Comparison of ENCODE assay signal across 9 mouse cellular contexts in genomic region chr15:99316314-99317266, GRCm38 (mm10). TPM values are rescaled to one million over a fixed set of nuclear protein-coding genes. Genes with fewer than 3 reads are reported as not detected.
A peak's percentile ranks its signal among the peaks of the same experiment; 100 is the strongest.
DNase-seq lines count a peak whose midpoint lies in the region; ATAC-seq and TF ChIP-seq lines count a peak whose summit lies in the region.
"Had no signal": no experiment of that assay in that cellular context is flagged by ENCODE, and none has a peak within 500 bp of the region (broad histone marks: within the 10 kb centered on the region; RNA-seq: fewer than 3 reads in every experiment).

No protein-coding gene starts in this region.

- peaks cover 30% of the 10 kb centered on the region for H3K4me1 ChIP-seq in cerebellum, adult 2 months (ENCODE audit: control insufficient read depth, insufficient read depth, low read length)
- peaks cover 14% of the 10 kb centered on the region for H3K4me1 ChIP-seq in hindbrain, embryonic 10.5 days (replicated peaks)

- H3K4me3 ChIP-seq in cerebellum, adult 2 months (replicated peaks; ENCODE audit: insufficient read depth, low read depth, low read length), result no peak overlapping the region
- no peak overlapping the region for H3K4me3 ChIP-seq in hindbrain, embryonic 10.5 days

- no peaks in the 10 kb centered on the region for H3K9me3 ChIP-seq in hindbrain, embryonic 10.5 days

- 73% methylated on average over 16 of the region's 16 CpGs for WGBS in cerebellum, adult 2 months
- 86% methylated on average over 16 of the region's 16 CpGs for WGBS in hindbrain, embryonic 10.5 days

- TF ChIP-seq POLR2A in cerebellum, adult 2 months (IDR thresholded peaks at IDR 0.05; ENCODE audit: borderline replicate concordance, insufficient read depth, low read length), result no peak

- no peaks in the 10 kb centered on the region for H3K27me3 ChIP-seq in cerebellum, adult 2 months (ENCODE audit: control insufficient read depth, insufficient read depth, low read length)
- no peaks in the 10 kb centered on the region for H3K27me3 ChIP-seq in hindbrain, embryonic 10.5 days (ENCODE audit: insufficient read depth, poor library complexity, severe bottlenecking)

- ATAC-seq in frontal cortex, adult (ENCODE audit: low TSS enrichment), result peak; percentile 41

- TF ChIP-seq CTCF in cerebellum, adult 2 months (IDR thresholded peaks at IDR 0.05; ENCODE audit: borderline replicate concordance, insufficient read depth, low read depth, low read length), result peak; percentile 85

- DNase-seq in MEL-GATA-1-ER (ENCODE audit: extremely low read depth, low read depth), result peak; percentile 56
- DNase-seq in cerebellum, adult 2 months, result peak; percentile 68 to 79
- DNase-seq in hindbrain, embryonic 10.5 days (ENCODE audit: low spot score), result peak; percentile 69
- DNase-seq in layer of hippocampus, adult 9-10 months (ENCODE audit: low spot score), result peak; percentile 73
- DNase-seq in lung, postnatal 14 days, result peak; percentile 88
- DNase-seq in retina, postnatal 1 day, result peak; percentile 83
- DNase-seq in thymus, postnatal 4 days, result peak; percentile 87

- H3K27ac ChIP-seq in cerebellum, adult 2 months (ENCODE audit: insufficient read depth, low read length), result 0 out of 2 replicates have a peak overlapping the region, but pooled peaks have one; percentile 5
- H3K27ac ChIP-seq in hindbrain, embryonic 10.5 days, result peak overlapping the region; percentile 87
- H3K27ac ChIP-seq: macrophage had no signal

- H3K36me3 ChIP-seq in hindbrain, embryonic 10.5 days, result peaks cover 99% of the 10 kb centered on the region

RNA-seq across cellular contexts. Expression of gene Fam186b, which starts 20.9 kb away (rescaled TPM):
- polyA plus RNA-seq in cerebellum, adult 2 months (2012; rRNA removed), result 1.1 and 1.9 TPM in 2 replicates
- polyA plus RNA-seq in hindbrain, embryonic 10.5 days (2016; fragmentation: Nextera tagmentation; extraction: Ambion mirVana), result 0.20 and 0.27 TPM in 2 replicates
- polyA plus RNA-seq: macrophage had no signal

RNA-seq across cellular contexts. Expression of gene Prpf40b, which starts 21.7 kb away (rescaled TPM):
- 141 and 152 TPM in 2 replicates for polyA plus RNA-seq in cerebellum, adult 2 months (2012; rRNA removed)
- polyA plus RNA-seq in hindbrain, embryonic 10.5 days (2016; fragmentation: Nextera tagmentation; extraction: Ambion mirVana), result 61.1 and 63.3 TPM in 2 replicates

RNA-seq across cellular contexts. Expression of gene Fmnl3, which starts 53.7 kb away (rescaled TPM):
- polyA plus RNA-seq in cerebellum, adult 2 months (2012; rRNA removed), result 10.0 and 10.7 TPM in 2 replicates
- polyA plus RNA-seq in hindbrain, embryonic 10.5 days (2016; fragmentation: Nextera tagmentation; extraction: Ambion mirVana), result 10.7 and 14.6 TPM in 2 replicates
